Mouse (Mus musculus) cerebellum, postnatal 36 days (tissue): Measurements from ENCODE around the gene Hltf.
"Not testable (repeated sequence)": the region's sequence is repeated elsewhere in the genome, so short reads cannot be mapped to it uniquely, and the experiment has no call there.

Source experiments
- DNase-seq, 2 experiments: peaks; one replicate each; pipeline ENCODE4 v3.0.0; 2021 to 2022; ENCODE audit warnings: mixed read lengths in 2 of 2

The Hltf gene

GRCm38 (mm10) chr3:20104776-20105175, 47.2 kb downstream of the Hltf start:
- DNase-seq, result no peak

- DNase-seq, result no peak
Observed at GRCm38 (mm10) chr3:20108881-20109280, 51.3 kb downstream of the Hltf start.

GRCm38 (mm10) chr3:20111913-20112312, 54.3 kb downstream of the Hltf start:
- no peak for DNase-seq

GRCm38 (mm10) chr3:20119044-20119591, 61.5 kb downstream of the Hltf start:
- DNase-seq, result no peak

GRCm38 (mm10) chr3:20119686-20120244, 62.2 kb downstream of the Hltf start:
- DNase-seq, result no peak

- DNase-seq, result not testable (repeated sequence)
Observed at GRCm38 (mm10) chr3:20121582-20121981, 64.0 kb downstream of the Hltf start.

- no peak for DNase-seq
Observed at GRCm38 (mm10) chr3:20125604-20126003, 68.0 kb downstream of the Hltf start.

GRCm38 (mm10) chr3:20127047-20127595, 69.5 kb downstream of the Hltf start:
- DNase-seq, result no peak

GRCm38 (mm10) chr3:20129491-20129890, 71.9 kb downstream of the Hltf start:
- DNase-seq, result no peak

GRCm38 (mm10) chr3:20130456-20131349, 73.1 kb downstream of the Hltf start:
- no peak for DNase-seq

GRCm38 (mm10) chr3:20131350-20131720, 73.7 kb downstream of the Hltf start:
- DNase-seq, result no peak

GRCm38 (mm10) chr3:20132731-20133130, 75.1 kb downstream of the Hltf start:
- no peak for DNase-seq

GRCm38 (mm10) chr3:20133745-20134144, 76.1 kb downstream of the Hltf start:
- no peak for DNase-seq

- no peak for DNase-seq
Observed at GRCm38 (mm10) chr3:20134545-20134944, 76.9 kb downstream of the Hltf start.

GRCm38 (mm10) chr3:20136868-20137581, 79.4 kb downstream of the Hltf start:
- DNase-seq, result no peak

GRCm38 (mm10) chr3:20141240-20141639, 83.6 kb downstream of the Hltf start:
- DNase-seq, result no peak

- DNase-seq, result no peak
Observed at GRCm38 (mm10) chr3:20141679-20142078, 84.1 kb downstream of the Hltf start.

GRCm38 (mm10) chr3:20142101-20142500, 84.5 kb downstream of the Hltf start:
- DNase-seq, result no peak

- no peak for DNase-seq
Observed at GRCm38 (mm10) chr3:20142576-20142975, 85.0 kb downstream of the Hltf start.

GRCm38 (mm10) chr3:20143726-20144125, 86.1 kb downstream of the Hltf start:
- no peak for DNase-seq

GRCm38 (mm10) chr3:20144401-20144800, 86.8 kb downstream of the Hltf start:
- DNase-seq, result no peak

GRCm38 (mm10) chr3:20145696-20146113, 88.1 kb downstream of the Hltf start:
- no peak for DNase-seq

GRCm38 (mm10) chr3:20146884-20147395, 89.3 kb downstream of the Hltf start:
- no peak for DNase-seq
